Mouse (Mus musculus): ENCODE measurements around the gene Cfap61.

- TF ChIP-seq CTCF (IDR thresholded peaks at IDR 0.05; ENCODE audit: low read depth, low read length) (no peak), GATA1 (IDR thresholded peaks at IDR 0.05; ENCODE audit: borderline replicate concordance, low read length) (no peak), TAL1 (conservative IDR thresholded peaks at IDR 0.05; ENCODE audit: low read depth, low read length) (no peak), GATA2 (IDR thresholded peaks at IDR 0.05; ENCODE audit: borderline replicate concordance, low read depth, low read length) (no peak)
Measured at GRCm38 (mm10) chr2:146058791-146059190, 124.2 kb downstream of the Cfap61 start.
